ENCODE assay signal across 23 mouse cellular contexts in genomic region chr13:32693886-32694455, GRCm38 (mm10).
DNase-seq lines count a peak whose midpoint lies in the region; ATAC-seq and TF ChIP-seq lines count a peak whose summit lies in the region.
"Had no signal": no experiment of that assay in that cellular context is flagged by ENCODE, and none has a peak within 500 bp of the region (broad histone marks: within the 10 kb centered on the region; RNA-seq: fewer than 3 reads in every experiment).

No protein-coding gene starts in this region.

- no peaks in the 10 kb centered on the region for H3K4me1 ChIP-seq in heart, adult 2 months (ENCODE audit: control insufficient read depth, insufficient read depth, low read length)
- H3K4me1 ChIP-seq: embryonic facial prominence, embryonic 10.5 days; embryonic facial prominence, embryonic 12.5 days; forebrain, embryonic 10.5 days; forebrain, embryonic 12.5 days had no signal

- no peak for TF ChIP-seq EP300 in heart, adult 2 months (IDR thresholded peaks at IDR 0.05; ENCODE audit: insufficient read depth, low read depth, low read length)

- H3K36me3 ChIP-seq in heart, adult 2 months (ENCODE audit: control insufficient read depth, insufficient read depth, low read length) = no peaks in the 10 kb centered on the region
- H3K36me3 ChIP-seq: embryonic facial prominence, embryonic 10.5 days; embryonic facial prominence, embryonic 12.5 days; forebrain, embryonic 10.5 days; forebrain, embryonic 12.5 days; G1E had no signal

- TF ChIP-seq CTCF in heart, adult 2 months (IDR thresholded peaks at IDR 0.05) = no peak

- H3K27me3 ChIP-seq in heart, adult 2 months (ENCODE audit: control insufficient read depth, insufficient read depth, low read length) = no peaks in the 10 kb centered on the region
- H3K27me3 ChIP-seq: CH12.LX; embryonic facial prominence, embryonic 12.5 days; forebrain, embryonic 12.5 days had no signal

- H3K79me2 ChIP-seq in heart, adult 2 months (replicated peaks; ENCODE audit: control insufficient read depth, insufficient read depth, low read length) = no peaks in the 10 kb centered on the region

- no peak for ATAC-seq in cerebellum, adult (ENCODE audit: insufficient number of reproducible peaks, low FRiP score, low TSS enrichment)
- ATAC-seq: forebrain, embryonic 14.5 days; forebrain, embryonic 16.5 days; Patski had no signal

- intact Hi-C loops in heart, adult 2 months (cut with DNase I) = no loop called here

- H3K9ac ChIP-seq in heart, adult 2 months (ENCODE audit: low read depth, low read length) = no peak overlapping the region
- H3K9ac ChIP-seq: embryonic facial prominence, embryonic 12.5 days; forebrain, embryonic 12.5 days had no signal

- no peak overlapping the region for H3K27ac ChIP-seq in heart, adult 2 months
- H3K27ac ChIP-seq: embryonic facial prominence, embryonic 10.5 days; embryonic facial prominence, embryonic 12.5 days; forebrain, embryonic 10.5 days; forebrain, embryonic 12.5 days had no signal

- no peak for TF ChIP-seq POLR2A in heart, adult 2 months (IDR thresholded peaks at IDR 0.05; ENCODE audit: insufficient read depth, low read depth, low read length)

- no peak overlapping the region for H3K4me3 ChIP-seq in heart, adult 2 months
- H3K4me3 ChIP-seq: embryonic facial prominence, embryonic 10.5 days; embryonic facial prominence, embryonic 12.5 days; forebrain, embryonic 10.5 days; forebrain, embryonic 12.5 days had no signal

- DNase-seq in cerebellum, postnatal 10 days = peak; percentile 58 to 60
- DNase-seq in heart, adult 11 months = peak; percentile 63
- DNase-seq in heart, adult 2 months = no peak
- DNase-seq in fat pad, adult 2 months (ENCODE audit: extremely low read depth, low read depth, low spot score) = peak; percentile 91
- no peak for DNase-seq in frontal cortex, postnatal 14 days (ENCODE audit: low spot score in 2 of 2)
- DNase-seq: adrenal gland, adult 8-10 months; adrenal gland, postnatal 14 days; adrenal gland, postnatal 36 days; B cell, adult 2 months; cerebellum, adult 11 months; cerebellum, adult 18-20 months; cerebellum, adult 8-10 months; cerebellum, adult 9-11 months had no signal

- 84% methylated on average over 6 of the region's 6 CpGs for WGBS in heart, adult 2 months

Comparison
In these comparisons a context has a peak if more than half of its experiments do, and no peak if none do; other contexts are left out.
1. DNase-seq: peak in cerebellum, postnatal 10 days (2 of 2), heart, adult 11 months (single experiment) and fat pad, adult 2 months (single experiment); none in heart, adult 2 months (0 of 2) and frontal cortex, postnatal 14 days (0 of 2).